Mouse (Mus musculus) stomach, postnatal 0 days (tissue): ENCODE measurements around the gene Nudt4. TPM values are rescaled to one million over a fixed set of nuclear protein-coding genes. Genes with fewer than 3 reads are reported as not detected.

Experiments used
- ATAC-seq: fragments of 200-750 bp; cut with Nextera tagmentation; 2 replicates; pipeline ENCODE4 v1.8.0; 2017; ENCODE audit not compliant: low FRiP score, low TSS enrichment
- DNase-seq: peaks from one replicate; pipeline ENCODE4 v3.0.0-alpha.2; 2016; ENCODE audit warnings: low spot score
- H3K27ac ChIP-seq: fragments of 300-500 bp; sonication (generic); replicated peaks from 2 replicates; pipeline ENCODE4 v1.5.1; 2014; ENCODE audit warnings: mild to moderate bottlenecking, control low read depth
- H3K27me3 ChIP-seq: fragments of 300-500 bp; sonication (generic); 2 replicates; pipeline ENCODE4 v1.6.1; 2014; ENCODE audit warnings: low read length; ENCODE audit not compliant: control insufficient read depth, insufficient read depth
- H3K36me3 ChIP-seq: fragments of 300-500 bp; sonication (generic); 2 replicates; pipeline ENCODE4 v1.6.1; 2014; ENCODE audit warnings: low read length, mixed read lengths; ENCODE audit not compliant: control insufficient read depth, insufficient read depth
- H3K4me1 ChIP-seq: fragments of 300-500 bp; sonication (generic); replicated peaks from 2 replicates; pipeline ENCODE4 v1.6.1; 2014; ENCODE audit warnings: antibody characterized with exemption; ENCODE audit not compliant: control insufficient read depth, insufficient read depth
- H3K4me2 ChIP-seq: fragments of 300-500 bp; sonication (generic); replicated peaks from 2 replicates; pipeline ENCODE4 v1.6.1; 2014; ENCODE audit warnings: low read depth, mild to moderate bottlenecking, control low read depth, moderate library complexity
- H3K4me3 ChIP-seq: fragments of 300-500 bp; sonication (generic); 2 replicates; pipeline ENCODE4 v1.5.1; 2014; ENCODE audit warnings: low read depth, low read length, control low read depth
- H3K9ac ChIP-seq: fragments of 300-500 bp; sonication (generic); 2 replicates; pipeline ENCODE4 v1.6.1; 2014; ENCODE audit warnings: mild to moderate bottlenecking, low read length, control low read depth, mixed read lengths
- H3K9me3 ChIP-seq: fragments of 300-500 bp; sonication (generic); 2 replicates; pipeline ENCODE4 v1.6.1; 2016; ENCODE audit warnings: low read length; ENCODE audit not compliant: control insufficient read depth
- CTCF ChIP-seq: IDR thresholded peaks from 2 replicates; pipeline ENCODE4 v1.5.1; 2016; ENCODE audit warnings: antibody characterized with exemption, low read depth, mild to moderate bottlenecking, moderate library complexity
- EP300 ChIP-seq: optimal IDR thresholded peaks from 2 replicates; pipeline ENCODE3; 2016; ENCODE audit warnings: antibody characterized with exemption
- WGBS: fragments of 180-500 bp; shearing (Covaris S2); extraction: QIAGEN DNeasy Blood & Tissue Kit; methylation state at CpG from one replicate; pipeline ENCODE4 v1.1.7; 2014; 5-methylcytosine and 5-hydroxymethylcytosine counted together
- polyA plus RNA-seq: library from polyadenylated mRNA; unstranded; fragments of >200 nt; fragmentation: Nextera tagmentation; extraction: Ambion mirVana; gene quantifications from 2 replicates; pipeline ENCODE4 v1.2.1, GENCODE M21; 2015

Gene Nudt4
- polyA plus RNA-seq, 1 experiment from 2014 or later, result 46.1 TPM

GRCm38 (mm10) chr10:95548154-95548826, 15.7 kb downstream of the Nudt4 start:
- Histone ChIP-seq H3K27ac (no peak overlapping the region), H3K4me2 (no peak overlapping the region), H3K36me3 (0 out of 2 replicates have a peak, but pooled peaks cover 6% of the 10 kb centered on the region), H3K27me3 (no peaks in the 10 kb centered on the region), H3K9ac (no peak overlapping the region), H3K9me3 (no peaks in the 10 kb centered on the region), H3K4me1 (no peaks in the 10 kb centered on the region), H3K4me3 (no peak overlapping the region)
- DNase-seq (no peak), ATAC-seq (no peak)
- no peak for TF ChIP-seq EP300
- no peak for TF ChIP-seq CTCF
- WGBS, result 73% methylated on average over 11 of the region's 11 CpGs

GRCm38 (mm10) chr10:95546178-95546577, 17.8 kb downstream of the Nudt4 start:
- Histone ChIP-seq H3K4me1 (no peaks in the 10 kb centered on the region), H3K9ac (no peak overlapping the region), H3K4me3 (no peak overlapping the region), H3K9me3 (no peaks in the 10 kb centered on the region), H3K27ac (no peak overlapping the region), H3K27me3 (no peaks in the 10 kb centered on the region), H3K4me2 (no peak overlapping the region), H3K36me3 (0 out of 2 replicates have a peak, but pooled peaks cover 6% of the 10 kb centered on the region)
- no peak for ATAC-seq
- WGBS, result 89% methylated on average over 2 of the region's 2 CpGs
- DNase-seq, result no peak
- TF ChIP-seq CTCF, result no peak
- no peak for TF ChIP-seq EP300

GRCm38 (mm10) chr10:95545051-95545450, 18.9 kb downstream of the Nudt4 start:
- Histone ChIP-seq H3K4me1 (no peaks in the 10 kb centered on the region), H3K9me3 (no peaks in the 10 kb centered on the region), H3K36me3 (0 out of 2 replicates have a peak, but pooled peaks cover 3% of the 10 kb centered on the region), H3K4me2 (no peak overlapping the region), H3K27ac (peak overlapping the region; percentile 5; the same call in 1 of the 2 replicates), H3K4me3 (no peak overlapping the region), H3K27me3 (no peaks in the 10 kb centered on the region), H3K9ac (no peak overlapping the region)
- 50% methylated on average over 4 of the region's 4 CpGs for WGBS
- DNase-seq, result no peak
- TF ChIP-seq EP300, result no peak
- TF ChIP-seq CTCF, result no peak
- no peak for ATAC-seq

- H3K9ac ChIP-seq, result no peak overlapping the region
- H3K36me3 ChIP-seq, result 0 out of 2 replicates have a peak, but pooled peaks cover 3% of the 10 kb centered on the region
- DNase-seq, result no peak
- TF ChIP-seq EP300 (no peak), CTCF (no peak)
- 66% methylated on average over 2 of the region's 2 CpGs for WGBS
- H3K4me3 ChIP-seq, result no peak overlapping the region
- peak overlapping the region; percentile 5 for H3K27ac ChIP-seq
- no peaks in the 10 kb centered on the region for H3K27me3 ChIP-seq
- H3K4me2 ChIP-seq, result no peak overlapping the region
- H3K4me1 ChIP-seq, result no peaks in the 10 kb centered on the region
- ATAC-seq, result no peak
- no peaks in the 10 kb centered on the region for H3K9me3 ChIP-seq
Measured at GRCm38 (mm10) chr10:95544651-95545050, 19.3 kb downstream of the Nudt4 start.

- Histone ChIP-seq H3K4me1 (no peaks in the 10 kb centered on the region), H3K27ac (no peak overlapping the region), H3K27me3 (no peaks in the 10 kb centered on the region), H3K4me3 (no peak overlapping the region), H3K9ac (no peak overlapping the region), H3K4me2 (no peak overlapping the region), H3K36me3 (0 out of 2 replicates have a peak, but pooled peaks cover 3% of the 10 kb centered on the region), H3K9me3 (no peaks in the 10 kb centered on the region)
- TF ChIP-seq EP300, result no peak
- TF ChIP-seq CTCF, result no peak
- no peak for ATAC-seq
- no peak for DNase-seq
Measured at GRCm38 (mm10) chr10:95544004-95544403, 19.9 kb downstream of the Nudt4 start.

GRCm38 (mm10) chr10:95543377-95543776, 20.6 kb downstream of the Nudt4 start:
- Histone ChIP-seq H3K9ac (no peak overlapping the region), H3K4me2 (no peak overlapping the region), H3K27me3 (no peaks in the 10 kb centered on the region), H3K27ac (no peak overlapping the region), H3K9me3 (no peaks in the 10 kb centered on the region), H3K4me1 (no peaks in the 10 kb centered on the region), H3K4me3 (no peak overlapping the region), H3K36me3 (0 out of 2 replicates have a peak, but pooled peaks cover 3% of the 10 kb centered on the region)
- ATAC-seq (no peak), DNase-seq (no peak)
- TF ChIP-seq EP300 (no peak), CTCF (no peak)
- WGBS, result 77% methylated on average over 2 of the region's 2 CpGs
